Mouse (Mus musculus) MEL (cell line): ENCODE measurements around the gene Phgr1. TPM values are rescaled to one million over a fixed set of nuclear protein-coding genes. Genes with fewer than 3 reads are reported as not detected.

ENCODE experiments used
- DNase-seq: peaks from one replicate; pipeline ENCODE4 v3.0.0; 2011; ENCODE audit warnings: low read depth, low spot score
- H3K27ac ChIP-seq: 2 replicates; pipeline ENCODE4 v1.5.1; 2012; ENCODE audit warnings: low read depth, mild to moderate bottlenecking, control low read depth, low read length, moderate library complexity; ENCODE audit not compliant: control insufficient read depth
- H3K27me3 ChIP-seq, 2 experiments: fragments of 150-350 bp in 1 of 2; sonication (generic) in 1 of 2; 2 replicates each; pipeline ENCODE4 v1.6.1; 2012; ENCODE audit warnings: low read length in 2 of 2, mild to moderate bottlenecking in 2 of 2, improper control_type of control experiment in 1 of 2, moderate library complexity in 1 of 2; ENCODE audit not compliant: insufficient read depth in 2 of 2, control insufficient read depth in 1 of 2
- H3K36me3 ChIP-seq, 2 experiments: 2 replicates each; pipeline ENCODE4 v1.6.1; 2012 to 2014; ENCODE audit warnings: low read length in 2 of 2, improper control_type of control experiment in 1 of 2, inconsistent platforms in 1 of 2, mild to moderate bottlenecking in 1 of 2; ENCODE audit not compliant: insufficient read depth in 2 of 2, control insufficient read depth in 1 of 2
- H3K4me1 ChIP-seq, 2 experiments: fragments of 150-350 bp in 1 of 2; sonication (generic) in 1 of 2; 2 replicates each; pipeline ENCODE4 v1.6.1; 2012; ENCODE audit warnings: low read length in 2 of 2, improper control_type of control experiment in 1 of 2, mild to moderate bottlenecking in 1 of 2; ENCODE audit not compliant: insufficient read depth in 2 of 2, control insufficient read depth in 1 of 2
- H3K4me3 ChIP-seq, 2 experiments: fragments of 150-350 bp in 1 of 2; sonication (generic) in 1 of 2; 2 replicates each; pipeline ENCODE4 v1.5.1; 2012; ENCODE audit warnings: low read depth in 2 of 2, low read length in 2 of 2, mild to moderate bottlenecking in 2 of 2, moderate library complexity in 2 of 2, control low read depth in 1 of 2, improper control_type of control experiment in 1 of 2; ENCODE audit not compliant: control insufficient read depth in 1 of 2, insufficient read depth in 1 of 2
- H3K79me2 ChIP-seq: 2 replicates; pipeline ENCODE4 v1.6.1; 2012; ENCODE audit warnings: mild to moderate bottlenecking, low read length, moderate library complexity; ENCODE audit not compliant: control insufficient read depth, poor library complexity, insufficient read depth
- H3K9ac ChIP-seq: 2 replicates; pipeline ENCODE4 v1.6.1; 2012; ENCODE audit warnings: low read depth, mild to moderate bottlenecking, control low read depth, low read length, moderate library complexity; ENCODE audit not compliant: control insufficient read depth, poor library complexity, severe bottlenecking
- H3K9me3 ChIP-seq: fragments of 150-350 bp; sonication (generic); replicated peaks from 2 replicates; pipeline ENCODE4 v1.6.1; 2012; ENCODE audit warnings: mild to moderate bottlenecking, low read length, improper control_type of control experiment, moderate library complexity; ENCODE audit not compliant: insufficient read depth
- BHLHE40 ChIP-seq: IDR thresholded peaks from 2 replicates; pipeline ENCODE4 v1.6.1; 2012; ENCODE audit warnings: low read depth, mild to moderate bottlenecking, inconsistent platforms, low read length, improper control_type of control experiment, borderline replicate concordance
- CHD2 ChIP-seq: IDR thresholded peaks from 2 replicates; pipeline ENCODE4 v1.6.1; 2011; ENCODE audit warnings: low read length, improper control_type of control experiment
- CTCF ChIP-seq, 3 experiments: IDR thresholded peaks in 2 of 3; conservative IDR thresholded peaks in 1 of 3; 2 replicates each; pipeline ENCODE4 v1.5.1; 2011 to 2012; ENCODE audit warnings: low read length in 3 of 3, low read depth in 2 of 3, mild to moderate bottlenecking in 2 of 3, improper control_type of control experiment in 1 of 3, inconsistent platforms in 1 of 3, mixed read lengths in 1 of 3, moderate library complexity in 1 of 3; ENCODE audit not compliant: control insufficient read depth in 1 of 3, insufficient read depth in 1 of 3, poor library complexity in 1 of 3, severe bottlenecking in 1 of 3
- E2F4 ChIP-seq: IDR thresholded peaks from 2 replicates; pipeline ENCODE4 v1.6.1; 2011; ENCODE audit warnings: low read depth, low read length, improper control_type of control experiment, borderline replicate concordance
- ELF1 ChIP-seq: IDR thresholded peaks from 2 replicates; pipeline ENCODE4 v1.6.1; 2014; ENCODE audit warnings: low read depth, mild to moderate bottlenecking, inconsistent platforms, low read length, improper control_type of control experiment, moderate library complexity
- EP300 ChIP-seq, 2 experiments: IDR thresholded peaks; 2 replicates each; pipeline ENCODE4 v1.6.1; 2011; ENCODE audit warnings: improper control_type of control experiment in 2 of 2, low read length in 2 of 2, low read depth in 1 of 2, mild to moderate bottlenecking in 1 of 2
- ETS1 ChIP-seq: IDR thresholded peaks from 2 replicates; pipeline ENCODE4 v1.6.1; 2012; ENCODE audit warnings: low read depth, mild to moderate bottlenecking, inconsistent platforms, low read length, improper control_type of control experiment, moderate library complexity
- GATA1 ChIP-seq: IDR thresholded peaks from 2 replicates; pipeline ENCODE4 v1.6.1; 2011; ENCODE audit warnings: low read depth, low read length, improper control_type of control experiment
- HCFC1 ChIP-seq: IDR thresholded peaks from 2 replicates; pipeline ENCODE4 v1.6.1; 2012; ENCODE audit warnings: low read depth, mild to moderate bottlenecking, inconsistent platforms, low read length, improper control_type of control experiment, moderate library complexity
- JUND ChIP-seq: IDR thresholded peaks from 2 replicates; pipeline ENCODE4 v1.6.1; 2011; ENCODE audit warnings: low read depth, mild to moderate bottlenecking, improper control_type of control experiment, low read length
- KAT2A ChIP-seq: conservative IDR thresholded peaks from 2 replicates; pipeline ENCODE4 v1.6.1; 2012; ENCODE audit warnings: low read depth, low read length, improper control_type of control experiment, inconsistent platforms
- MAFK ChIP-seq: IDR thresholded peaks from 2 replicates; pipeline ENCODE4 v1.6.1; 2011; ENCODE audit warnings: low read depth, mild to moderate bottlenecking, low read length, improper control_type of control experiment, borderline replicate concordance
- MAX ChIP-seq: IDR thresholded peaks from 2 replicates; pipeline ENCODE4 v1.6.1; 2011; ENCODE audit warnings: low read length, improper control_type of control experiment
- MXI1 ChIP-seq: IDR thresholded peaks from 2 replicates; pipeline ENCODE4 v1.6.1; 2011; ENCODE audit warnings: mild to moderate bottlenecking, low read depth, low read length, improper control_type of control experiment
- MYB ChIP-seq: IDR thresholded peaks from 2 replicates; pipeline ENCODE4 v1.6.1; 2011; ENCODE audit warnings: mild to moderate bottlenecking, low read depth, low read length, improper control_type of control experiment
- MYC ChIP-seq: IDR thresholded peaks from 2 replicates; pipeline ENCODE4 v1.6.1; 2011; ENCODE audit warnings: low read depth, mild to moderate bottlenecking, low read length, improper control_type of control experiment, moderate library complexity
- NELFE ChIP-seq: IDR thresholded peaks from 2 replicates; pipeline ENCODE4 v1.6.1; 2011; ENCODE audit warnings: low read depth, low read length, improper control_type of control experiment
- NRF1 ChIP-seq: IDR thresholded peaks from 2 replicates; pipeline ENCODE4 v1.6.1; 2014; ENCODE audit warnings: low read depth, mild to moderate bottlenecking, inconsistent platforms, low read length, improper control_type of control experiment, moderate library complexity; ENCODE audit not compliant: poor library complexity, insufficient read depth, severe bottlenecking
- POLR2A ChIP-seq, 2 experiments: IDR thresholded peaks; 2 replicates each; pipeline ENCODE4 v1.6.1; 2011 to 2012; ENCODE audit warnings: low read length in 2 of 2, mild to moderate bottlenecking in 2 of 2, control low read depth in 1 of 2, improper control_type of control experiment in 1 of 2, low read depth in 1 of 2, moderate library complexity in 1 of 2; ENCODE audit not compliant: control insufficient read depth in 1 of 2, insufficient read depth in 1 of 2, poor library complexity in 1 of 2
- RAD21 ChIP-seq: IDR thresholded peaks from 2 replicates; pipeline ENCODE4 v1.6.1; 2011; ENCODE audit warnings: mild to moderate bottlenecking, low read depth, low read length, improper control_type of control experiment
- RCOR1 ChIP-seq: IDR thresholded peaks from 2 replicates; pipeline ENCODE4 v1.6.1; 2012; ENCODE audit warnings: low read depth, mild to moderate bottlenecking, inconsistent platforms, low read length, improper control_type of control experiment
- SIN3A ChIP-seq: IDR thresholded peaks from 2 replicates; pipeline ENCODE4 v1.6.1; 2012; ENCODE audit warnings: low read length, improper control_type of control experiment, inconsistent platforms
- SMC3 ChIP-seq: IDR thresholded peaks from 2 replicates; pipeline ENCODE4 v1.6.1; 2011; ENCODE audit warnings: low read depth, low read length, improper control_type of control experiment
- TBP ChIP-seq: IDR thresholded peaks from 2 replicates; pipeline ENCODE4 v1.8.0; 2011; ENCODE audit warnings: low read depth, low read length, improper control_type of control experiment
- TCF12 ChIP-seq: IDR thresholded peaks from 2 replicates; pipeline ENCODE4 v1.6.1; 2014; ENCODE audit warnings: low read depth, mild to moderate bottlenecking, inconsistent platforms, low read length, improper control_type of control experiment, moderate library complexity
- USF1 ChIP-seq: IDR thresholded peaks from 2 replicates; pipeline ENCODE4 v1.6.1; 2014; ENCODE audit warnings: low read depth, mild to moderate bottlenecking, inconsistent platforms, low read length, improper control_type of control experiment, moderate library complexity
- ZMIZ1 ChIP-seq: IDR thresholded peaks from 2 replicates; pipeline ENCODE4 v1.6.1; 2012; ENCODE audit warnings: low read depth, mild to moderate bottlenecking, inconsistent platforms, low read length, improper control_type of control experiment, moderate library complexity
- ZNF384 ChIP-seq: IDR thresholded peaks from 2 replicates; pipeline ENCODE4 v1.6.1; 2012; ENCODE audit warnings: low read depth, mild to moderate bottlenecking, inconsistent platforms, low read length, improper control_type of control experiment
- polyA plus RNA-seq, 2 experiments: library from polyadenylated mRNA; stranded (reverse) in 1 of 2; unstranded in 1 of 2; fragments of >175 nt in 1 of 2; fragments of >200 nt in 1 of 2; gene quantifications; 2 replicates each; pipeline versions ENCODE4 v1.2.1 to v1.2.4; 2012; ENCODE audit warnings: low replicate concordance in 2 of 2, low read depth in 1 of 2; ENCODE audit not compliant: insufficient read length in 2 of 2, insufficient read depth in 1 of 2, missing spikeins in 1 of 2
- total RNA-seq: library from RNA; depleted of rRNA; stranded (reverse); fragments of 300-350 nt; gene quantifications from 2 replicates; pipeline ENCODE4 v1.2.3, GENCODE M21; 2012

Phgr1 gene
- total and polyA plus RNA-seq, 3 experiments = not detected

- TF ChIP-seq TCF12 = peak; percentile 84
- no peak for TF ChIP-seq NELFE
- TF ChIP-seq CHD2 = no peak
- no peak; the same call in 1 of the 2 replicates for TF ChIP-seq MAFK
- no peak; a peak in 1 of 4 replicates for TF ChIP-seq POLR2A (IDR thresholded peaks at IDR 0.05; ENCODE audit: control insufficient read depth in 1 of 2, insufficient read depth in 1 of 2, low read depth in 1 of 2, low read length in 2 of 2, poor library complexity in 1 of 2)
- TF ChIP-seq KAT2A = no peak
- TF ChIP-seq SMC3 = 0 out of 2 replicates have a peak, but pooled peaks have one; percentile 3
- TF ChIP-seq NRF1 = no peak
- TF ChIP-seq EP300 (IDR thresholded peaks at IDR 0.05; ENCODE audit: low read depth in 1 of 2, low read length in 2 of 2) = peak; percentile 84 to 90
- peak; percentile 52; the same call in 1 of the 2 replicates for TF ChIP-seq SIN3A
- no peak for TF ChIP-seq JUND
- TF ChIP-seq MYC = no peak
- TF ChIP-seq ETS1 = peak; percentile 62; the same call in 1 of the 2 replicates
- TF ChIP-seq CTCF (IDR thresholded peaks at IDR 0.05 in 2 of 3, conservative IDR thresholded peaks at IDR 0.05 in 1 of 3; ENCODE audit: control insufficient read depth in 1 of 3, insufficient read depth in 1 of 3, low read depth in 2 of 3, low read length in 3 of 3, poor library complexity in 1 of 3, severe bottlenecking in 1 of 3) = no peak
- TF ChIP-seq MYB = peak; percentile 82
- TF ChIP-seq HCFC1 = no peak
- no peak for TF ChIP-seq MXI1
- no peak for TF ChIP-seq USF1
- no peak for TF ChIP-seq E2F4
Observed at GRCm38 (mm10) chr2:118723693-118724486, 48.7 kb upstream of the Phgr1 start (continued).

- Histone ChIP-seq H3K9me3 (no peaks in the 10 kb centered on the region), H3K36me3 (peaks cover 0 to 31% of the 10 kb centered on the region in 2 experiments; a peak in 3 of 4 replicates), H3K79me2 (peaks cover 15% of the 10 kb centered on the region), H3K27ac (no peak overlapping the region), H3K27me3 (no peaks in the 10 kb centered on the region), H3K4me1 (peaks cover 10 to 40% of the 10 kb centered on the region in 2 experiments), H3K9ac (no peak overlapping the region), H3K4me3 (no peak overlapping the region)
- DNase-seq = no peak
- TF ChIP-seq RAD21 (no peak), CHD2 (no peak), NRF1 (no peak), ELF1 (no peak), ZMIZ1 (no peak), EP300 (IDR thresholded peaks at IDR 0.05; ENCODE audit: low read depth in 1 of 2, low read length in 2 of 2) (no peak), USF1 (no peak), MAX (no peak), HCFC1 (no peak), RCOR1 (no peak), ZNF384 (no peak), CTCF (IDR thresholded peaks at IDR 0.05 in 2 of 3, conservative IDR thresholded peaks at IDR 0.05 in 1 of 3; ENCODE audit: control insufficient read depth in 1 of 3, insufficient read depth in 1 of 3, low read depth in 2 of 3, low read length in 3 of 3, poor library complexity in 1 of 3, severe bottlenecking in 1 of 3) (no peak), GATA1 (no peak), SMC3 (no peak), BHLHE40 (no peak), MYC (no peak), JUND (no peak), TBP (no peak), ETS1 (no peak)
Observed at GRCm38 (mm10) chr2:118725511-118725910, 47.1 kb upstream of the Phgr1 start.
